Comparison of ENCODE assay signal across 26 mouse cellular contexts in the genomic region with DNA sequence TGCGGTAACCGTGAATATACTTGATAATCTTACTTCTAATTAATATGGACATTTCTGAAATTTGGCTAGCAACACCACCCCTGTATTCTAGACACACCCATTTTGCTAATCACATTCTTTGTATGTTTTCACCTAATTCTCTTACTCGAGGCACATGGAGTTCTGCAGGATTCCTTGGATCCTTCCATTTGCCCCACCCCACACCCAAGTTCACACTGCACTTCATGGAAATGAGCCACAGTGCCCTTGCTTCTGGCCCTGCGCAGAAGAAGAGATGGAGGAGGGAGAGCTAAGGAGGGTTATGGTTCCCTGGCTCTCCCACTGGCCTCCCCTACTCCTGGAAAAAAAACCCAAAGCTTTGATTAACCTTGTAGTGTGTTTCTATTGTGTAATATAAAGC.
"Had no signal": no experiment of that assay in that cellular context is flagged by ENCODE, and none has a peak within 500 bp of the region (broad histone marks: within the 10 kb centered on the region; RNA-seq: fewer than 3 reads in every experiment).

No protein-coding gene starts in this region.

- H3K9me3 ChIP-seq: heart, embryonic 10.5 days; heart, embryonic 12.5 days; hindbrain, embryonic 10.5 days; hindbrain, embryonic 12.5 days; intestine, embryonic 15.5 days; limb, embryonic 10.5 days; limb, embryonic 12.5 days; liver, embryonic 13.5 days had no signal

- H3K4me3 ChIP-seq: gastrocnemius, adult 2 months; heart, embryonic 10.5 days; heart, embryonic 12.5 days; hindbrain, embryonic 10.5 days; hindbrain, embryonic 12.5 days; intestine, embryonic 15.5 days; layer of hippocampus, adult 2 months; left cerebral cortex, adult 2 months; limb, embryonic 10.5 days; limb, embryonic 12.5 days; liver, embryonic 13.5 days had no signal

- H3K9ac ChIP-seq: heart, embryonic 12.5 days; hindbrain, embryonic 12.5 days; hindbrain, embryonic 14.5 days; intestine, embryonic 15.5 days; limb, embryonic 12.5 days; liver, embryonic 13.5 days had no signal

- H3K27me3 ChIP-seq: heart, embryonic 12.5 days; hindbrain, embryonic 12.5 days; intestine, embryonic 15.5 days; limb, embryonic 12.5 days; liver, embryonic 13.5 days had no signal

- DNase-seq: gastrocnemius, adult 2 months; gastrocnemius, postnatal 10 days; gastrocnemius, postnatal 25 days; heart, postnatal 10 days; heart, postnatal 4 days; kidney, adult 18-20 months; kidney, adult 8-10 months; kidney, postnatal 10 days; kidney, postnatal 25 days; kidney, postnatal 4 days; liver; liver, embryonic 13.5 days had no signal

- H3K36me3 ChIP-seq: heart, embryonic 10.5 days; heart, embryonic 12.5 days; hindbrain, embryonic 10.5 days; hindbrain, embryonic 12.5 days; intestine, embryonic 15.5 days; limb, embryonic 10.5 days; limb, embryonic 12.5 days; liver, embryonic 13.5 days had no signal

- H3K27ac ChIP-seq: gastrocnemius, adult 2 months; heart, embryonic 10.5 days; hindbrain, embryonic 10.5 days; hindbrain, embryonic 12.5 days; hindbrain, embryonic 14.5 days; intestine, embryonic 15.5 days; layer of hippocampus, adult 2 months; left cerebral cortex, adult 2 months; limb, embryonic 10.5 days; limb, embryonic 12.5 days; liver, embryonic 13.5 days had no signal

- H3K4me1 ChIP-seq: heart, embryonic 12.5 days; hindbrain, embryonic 10.5 days; hindbrain, embryonic 12.5 days; intestine, embryonic 15.5 days; liver, embryonic 13.5 days had no signal

- ATAC-seq: hindbrain, embryonic 16.5 days; inflammation-experienced regulatory T-cells, adult 6 months; intestine, embryonic 15.5 days; intestine, postnatal 0 days had no signal

- H3K4me2 ChIP-seq: heart, embryonic 12.5 days; hindbrain, embryonic 12.5 days; hindbrain, embryonic 14.5 days; intestine, embryonic 15.5 days; limb, embryonic 12.5 days; liver, embryonic 11.5 days; liver, embryonic 13.5 days had no signal
